Mouse (Mus musculus): Measurements from ENCODE around the gene Prr7.

The Prr7 gene

GRCm38 (mm10) chr13:55477492-55477891 lies 13.4 kb downstream of the Prr7 start:
- no peak for DNase-seq (ENCODE audit: low spot score)

GRCm38 (mm10) chr13:55478036-55478435 lies 14.0 kb downstream of the Prr7 start:
- DNase-seq (ENCODE audit: low spot score), result peak; percentile 66

DNA sequence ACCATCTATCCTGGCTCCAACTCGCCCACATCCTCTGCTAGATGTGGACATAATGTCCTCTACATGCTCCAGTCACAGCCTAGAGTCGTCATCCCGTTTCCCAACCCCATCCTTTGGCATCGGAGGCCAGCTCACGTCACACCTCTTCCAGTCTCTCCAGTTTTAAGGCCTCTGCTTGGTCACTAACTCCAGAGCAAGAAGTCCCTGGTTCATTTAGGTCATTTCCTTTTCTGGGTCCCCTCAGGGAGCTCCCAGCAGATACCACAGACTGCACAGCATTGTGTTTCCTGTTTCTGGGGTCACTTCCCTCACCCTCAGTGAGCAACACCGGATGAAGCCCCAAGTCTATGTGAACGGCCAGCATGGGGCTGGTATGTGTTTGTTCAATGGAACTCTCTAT lies 14.9 kb downstream of the Prr7 start:
- DNase-seq (ENCODE audit: low spot score), result no peak

GRCm38 (mm10) chr13:55479929-55480328 lies 15.9 kb downstream of the Prr7 start:
- DNase-seq (ENCODE audit: low spot score), result no peak

GRCm38 (mm10) chr13:55482542-55482941 lies 18.5 kb downstream of the Prr7 start:
- no peak for DNase-seq (ENCODE audit: low spot score)

DNA sequence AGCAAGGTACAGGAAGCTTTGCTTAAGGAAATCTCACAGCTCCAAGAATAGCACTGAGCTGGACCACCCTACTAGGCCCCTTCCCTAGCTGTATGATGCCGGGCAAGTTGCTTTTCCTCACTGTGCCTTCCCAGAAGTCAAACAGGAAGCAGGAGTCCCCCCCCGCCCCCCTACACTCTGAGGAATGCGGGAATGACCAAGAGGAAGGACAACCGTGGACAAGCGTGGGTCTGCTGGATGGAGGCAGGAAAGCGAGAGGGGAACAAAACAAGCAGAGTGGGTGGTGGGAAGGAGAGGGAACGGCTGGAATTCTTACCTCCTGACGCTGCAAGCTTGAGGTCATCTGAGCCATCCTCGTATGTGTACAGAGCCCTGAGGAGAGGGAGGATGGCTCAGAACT lies 19.0 kb downstream of the Prr7 start:
- DNase-seq (ENCODE audit: low spot score), result no peak

- DNase-seq (ENCODE audit: low spot score), result peak; percentile 73
These were observed 19.5 kb downstream of the Prr7 start for GRCm38 (mm10) chr13:55483593-55483992.

DNA sequence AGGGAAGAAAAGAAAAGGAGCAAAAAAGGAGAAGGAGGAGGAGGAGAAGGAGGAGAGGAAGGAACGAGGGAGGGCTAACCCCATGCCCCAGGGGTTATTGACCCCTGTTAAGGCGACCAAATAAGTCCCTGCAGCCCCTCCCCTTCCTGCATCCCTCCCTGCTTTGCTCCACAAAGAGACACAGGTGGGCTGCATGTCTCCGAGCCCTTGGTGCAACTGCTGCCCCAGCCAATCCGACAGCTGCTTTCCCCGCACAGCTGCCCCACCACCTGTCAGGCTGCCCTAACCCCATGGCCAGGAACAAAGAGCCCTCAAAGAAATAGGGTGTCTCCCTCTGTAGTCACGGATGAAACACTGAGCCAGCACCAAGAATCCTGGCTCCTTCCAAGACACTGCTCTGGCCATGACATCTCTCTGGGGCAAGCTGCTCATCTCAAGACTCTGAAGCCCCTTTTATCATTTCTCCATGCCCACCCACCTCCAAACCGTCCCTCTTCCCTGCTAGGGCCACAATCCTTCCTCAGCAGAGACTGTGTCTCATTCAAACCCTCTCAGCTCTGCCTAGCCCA lies 20.5 kb downstream of the Prr7 start:
- no peak for DNase-seq (ENCODE audit: low spot score)

DNA sequence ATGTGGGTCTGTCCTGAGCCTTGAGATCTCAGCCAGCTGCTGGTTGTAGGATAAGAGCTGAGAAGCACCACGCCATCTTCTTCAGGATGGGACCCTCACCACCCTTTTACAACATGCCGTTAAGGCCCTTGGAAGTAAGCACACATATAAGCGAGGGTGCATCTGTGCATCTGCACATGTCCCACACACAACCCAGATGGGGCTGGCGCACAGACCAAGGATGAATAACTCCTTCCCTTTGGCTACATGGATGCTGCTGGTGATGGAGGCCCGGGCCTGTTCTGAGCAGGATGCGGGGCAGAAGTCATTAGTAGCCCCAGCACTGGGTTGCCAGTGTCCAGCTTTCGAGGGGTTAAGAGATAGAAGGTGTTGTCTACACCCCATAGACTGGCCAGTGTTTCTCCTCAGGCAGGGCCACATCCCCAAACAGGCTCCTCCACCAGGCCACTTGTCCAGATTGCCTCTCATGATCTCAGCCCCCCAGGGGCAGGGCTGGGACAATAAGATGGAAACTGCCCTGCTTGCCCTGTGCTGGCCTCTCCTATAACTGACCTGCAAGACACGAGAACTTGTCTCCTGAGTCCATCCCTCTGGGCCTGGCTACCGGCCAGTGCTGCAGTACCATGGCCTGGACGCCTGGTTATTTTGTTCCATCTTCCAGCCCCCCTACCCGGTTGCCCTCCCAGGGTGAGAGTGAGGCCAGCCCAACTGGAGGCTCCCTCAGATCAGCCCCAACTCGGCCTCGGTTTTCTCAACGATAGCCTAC lies 22.1 kb downstream of the Prr7 start:
- peak; percentile 43 for DNase-seq (ENCODE audit: low spot score)

DNA sequence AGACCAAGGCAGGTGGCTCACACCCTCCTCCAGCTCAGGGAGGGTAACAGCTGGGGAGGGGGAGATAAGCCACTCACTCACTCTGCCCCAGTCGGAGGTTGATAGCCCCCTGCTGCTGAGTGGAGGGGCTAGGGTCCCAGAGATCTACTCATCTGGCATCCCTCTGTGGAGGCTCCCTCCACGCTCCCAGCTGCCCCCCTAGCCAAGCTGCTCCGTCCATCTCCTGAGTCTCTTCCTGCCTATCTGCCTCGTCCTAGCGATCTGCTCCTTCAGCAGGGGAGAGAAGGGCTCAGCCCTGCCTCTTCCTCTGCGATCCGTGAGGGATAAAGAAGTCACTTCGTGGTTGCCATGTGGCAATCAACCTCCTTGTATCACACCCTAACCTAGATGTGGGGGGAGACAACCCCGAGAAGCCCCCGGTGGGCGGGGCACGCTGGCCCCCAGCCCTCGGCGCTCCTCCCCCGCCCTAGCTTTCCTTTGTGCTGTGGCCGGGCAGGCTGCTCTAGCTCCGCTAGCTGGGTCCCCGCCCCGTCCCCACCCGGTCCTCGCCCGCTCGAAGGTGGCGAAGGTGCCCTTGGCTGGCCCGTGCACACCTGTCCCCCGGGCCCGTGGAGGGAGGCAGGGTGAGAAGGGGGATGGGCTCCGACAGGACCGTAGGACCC lies 23.0 kb downstream of the Prr7 start:
- peak; percentile 66 for DNase-seq (ENCODE audit: low spot score)

- peak; percentile 80 for DNase-seq (ENCODE audit: low spot score)
These were observed 23.8 kb downstream of the Prr7 start, which contains the start of gene Dbn1 for GRCm38 (mm10) chr13:55487578-55488498. TSS of gene Dbn1 (minus strand) at chr13:55488111.

DNA sequence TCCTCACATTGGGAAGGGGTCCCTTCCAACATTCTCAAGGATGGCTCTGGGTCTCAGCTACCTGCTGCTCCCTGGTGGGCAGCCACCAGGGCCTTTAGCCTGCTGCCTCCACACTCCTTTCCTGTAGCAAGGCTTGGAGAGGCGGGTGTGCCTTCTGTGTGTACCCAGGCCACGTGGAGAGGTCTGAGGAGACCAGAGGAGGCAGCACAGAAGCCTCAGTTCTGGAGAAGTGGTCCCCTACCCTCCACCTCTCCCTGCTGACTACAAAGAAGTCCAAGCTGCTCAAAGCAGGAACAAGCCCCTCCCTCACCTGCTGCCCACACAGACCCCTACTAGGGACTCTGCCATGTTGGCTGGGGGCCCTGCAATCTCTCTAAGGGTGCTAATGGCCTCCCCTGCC lies 30.2 kb downstream of the Prr7 start:
- DNase-seq (ENCODE audit: low spot score), result no peak

DNA sequence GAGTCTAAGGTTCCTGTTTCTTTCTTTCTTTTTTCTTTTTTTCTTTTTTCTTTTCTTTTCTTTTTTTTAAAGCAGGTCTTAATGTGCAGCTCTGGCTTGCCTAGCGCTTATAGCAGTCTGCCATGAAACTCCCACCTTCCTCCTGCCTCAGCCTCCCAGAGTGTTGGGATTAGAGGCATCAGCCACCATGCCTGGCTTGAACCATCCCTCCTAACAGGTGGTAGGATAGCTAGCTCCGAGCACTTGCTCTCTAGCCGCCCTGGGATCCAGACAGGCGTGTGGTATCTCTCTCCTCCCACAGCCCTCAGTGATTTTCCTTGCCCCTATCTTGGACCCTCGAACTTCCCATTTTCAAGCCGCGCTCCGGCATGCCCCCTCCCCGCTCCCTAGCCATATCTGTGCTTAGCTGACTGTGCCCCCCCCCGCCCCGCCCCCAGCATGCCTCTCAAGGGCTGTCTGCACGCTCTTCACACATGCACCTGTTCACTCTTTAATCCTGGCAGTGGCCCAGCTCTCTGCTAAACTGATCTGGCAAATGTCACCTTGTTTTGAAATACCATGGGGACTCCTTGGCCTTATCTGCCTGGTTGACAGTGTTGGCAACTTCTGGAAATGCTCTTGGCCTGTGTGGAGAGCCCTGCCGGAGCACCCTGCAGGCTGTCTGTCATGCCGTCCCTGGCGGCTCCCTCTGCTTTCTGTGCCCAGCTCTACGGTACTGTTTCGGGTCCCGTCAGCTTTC lies 31.0 kb downstream of the Prr7 start:
- no peak for DNase-seq (ENCODE audit: low spot score)

- DNase-seq (ENCODE audit: low spot score), result no peak
These were observed 31.6 kb downstream of the Prr7 start for GRCm38 (mm10) chr13:55495702-55496101.

DNA sequence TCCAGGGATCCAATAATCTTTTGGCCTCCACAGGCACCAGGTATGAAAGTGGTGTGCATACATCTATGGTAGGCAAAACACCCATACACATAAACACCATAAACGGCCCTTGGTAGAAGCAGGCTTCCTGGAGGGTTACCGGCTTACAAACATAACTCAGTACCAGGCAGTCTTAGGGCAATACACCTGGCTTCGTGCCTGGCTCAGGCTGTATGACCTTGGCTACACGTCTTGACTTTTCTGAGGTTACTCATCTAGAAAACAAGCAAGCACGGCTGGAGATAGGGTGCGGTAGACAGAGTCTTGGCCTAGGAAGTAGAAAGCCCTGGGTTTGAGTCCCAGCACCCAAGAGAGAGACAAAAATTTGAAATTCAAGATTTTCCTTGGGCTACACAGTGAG lies 32.6 kb downstream of the Prr7 start:
- DNase-seq (ENCODE audit: low spot score), result no peak

- no peak for DNase-seq (ENCODE audit: low spot score)
These were observed 34.8 kb downstream of the Prr7 start for GRCm38 (mm10) chr13:55498906-55499305.

GRCm38 (mm10) chr13:55500575-55500974 lies 36.5 kb downstream of the Prr7 start:
- DNase-seq (ENCODE audit: low spot score), result no peak

DNA sequence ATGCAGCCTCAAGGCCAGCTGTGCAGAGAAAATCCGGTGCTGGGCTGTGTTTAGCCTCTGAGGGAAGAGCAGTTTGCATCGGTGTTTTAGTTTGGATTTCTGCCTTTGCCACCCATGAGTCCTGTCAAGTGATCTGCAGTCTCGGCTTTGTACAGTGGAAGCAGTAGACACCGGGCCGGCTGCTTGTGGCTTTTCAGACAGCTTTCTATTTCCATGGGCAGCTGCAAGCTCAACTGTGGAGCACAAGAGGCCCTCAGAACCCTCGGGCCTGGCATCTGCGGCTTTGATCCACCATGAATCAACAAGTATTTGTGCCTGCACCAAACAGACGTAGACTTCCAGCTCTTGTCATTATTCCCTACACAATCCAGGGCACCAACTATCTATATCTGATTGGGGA lies 38.3 kb downstream of the Prr7 start:
- no peak for DNase-seq (ENCODE audit: low spot score)

- DNase-seq (ENCODE audit: low spot score), result no peak
These were observed 40.3 kb downstream of the Prr7 start for GRCm38 (mm10) chr13:55504390-55504789.

DNA sequence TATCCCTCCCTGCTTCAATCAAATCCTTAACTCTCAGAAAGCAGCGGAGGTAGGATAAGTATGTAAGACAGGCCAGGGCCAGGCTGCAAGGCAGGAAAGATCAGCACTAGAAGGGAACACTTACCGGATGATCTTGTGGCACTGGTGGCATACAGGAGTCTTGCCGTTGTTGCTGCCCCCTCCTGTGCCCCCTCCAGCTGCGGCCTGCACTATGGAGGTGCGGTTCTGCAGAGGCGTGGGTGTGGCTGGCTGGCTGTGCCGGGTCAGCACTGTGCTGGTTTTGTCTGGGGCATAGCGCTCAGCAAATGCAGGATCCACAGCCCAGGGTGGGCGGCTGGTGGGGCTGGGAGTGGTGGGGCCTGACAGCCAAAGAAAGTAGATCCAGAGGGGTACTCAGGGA lies 41.7 kb downstream of the Prr7 start:
- DNase-seq (ENCODE audit: low spot score), result no peak

- no peak for DNase-seq (ENCODE audit: low spot score)
These were observed 42.6 kb downstream of the Prr7 start for GRCm38 (mm10) chr13:55506697-55507096.

DNA sequence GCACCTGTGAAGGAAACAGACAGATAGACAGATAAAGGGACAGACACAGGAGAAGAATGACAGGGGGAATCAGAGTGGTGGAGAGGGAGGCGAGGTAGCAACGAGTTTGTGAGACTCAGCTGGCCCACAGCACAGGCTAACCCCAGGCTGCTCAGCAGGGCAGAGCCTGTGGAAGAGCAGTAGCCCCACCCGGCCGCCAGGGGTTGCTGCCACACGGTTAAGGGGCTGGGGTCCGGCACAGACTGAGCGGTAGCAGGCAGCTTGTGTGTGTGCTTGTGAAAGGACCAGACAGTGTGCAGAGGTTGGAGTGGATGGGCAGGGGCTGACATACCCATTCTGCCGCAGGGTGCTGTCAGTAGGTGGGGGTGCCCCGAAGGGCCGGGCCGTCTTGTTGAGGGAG lies 43.8 kb downstream of the Prr7 start:
- peak; percentile 49 for DNase-seq (ENCODE audit: low spot score)

All from retina, embryonic 14.5 days (tissue).